Mouse (Mus musculus): ENCODE results near the gene Ostn. TPM values are rescaled to one million over a fixed set of nuclear protein-coding genes. Genes with fewer than 3 reads are reported as not detected.

Gene Ostn
- polyA plus RNA-seq, 1 experiment from 2014 or later = 11.8 TPM

Other genes starting within 250 kb of the Ostn start
- gene Uts2b, start 62.8 kb downstream of the Ostn start, polyA plus RNA-seq (2014; fragmentation: Nextera tagmentation; extraction: Ambion mirVana) = 0.34 and 0.49 TPM in 2 replicates
- 49.8 and 55.2 TPM in 2 replicates for gene Ccdc50, start 81.4 kb downstream of the Ostn start, polyA plus RNA-seq (2014; fragmentation: Nextera tagmentation; extraction: Ambion mirVana)

All from embryonic facial prominence, embryonic 14.5 days (tissue).